Mouse (Mus musculus) lung, postnatal 4 days (tissue): ENCODE results near the gene BC051142.
"Not testable (repeated sequence)": the region's sequence is repeated elsewhere in the genome, so short reads cannot be mapped to it uniquely, and the experiment has no call there.

ENCODE experiments used
- DNase-seq, 2 experiments: peaks; one replicate each; pipeline ENCODE4 v3.0.0; 2021

Gene BC051142

GRCm38 (mm10) chr17:34399394-34399715, 735 bp downstream of the BC051142 start:
- DNase-seq = no peak

GRCm38 (mm10) chr17:34411117-34411516, 12.5 kb downstream of the BC051142 start:
- DNase-seq = peak; percentile 30 to 69

- no peak for DNase-seq
Observed at GRCm38 (mm10) chr17:34420014-34420413, 21.4 kb downstream of the BC051142 start.

GRCm38 (mm10) chr17:34427597-34427996, 29.0 kb downstream of the BC051142 start:
- no peak for DNase-seq

- DNase-seq = peak in 1 of 2 experiments; percentile 7
Observed at GRCm38 (mm10) chr17:34437120-34437519, 38.5 kb downstream of the BC051142 start.

GRCm38 (mm10) chr17:34437606-34438005, 39.0 kb downstream of the BC051142 start:
- DNase-seq = no peak

- DNase-seq = no peak
Observed at GRCm38 (mm10) chr17:34438588-34438987, 40.0 kb downstream of the BC051142 start.

- DNase-seq = no peak
Observed at GRCm38 (mm10) chr17:34439795-34440194, 41.2 kb downstream of the BC051142 start.

- no peak for DNase-seq
Observed at GRCm38 (mm10) chr17:34441990-34442389, 43.4 kb downstream of the BC051142 start.

- no peak for DNase-seq
Observed at GRCm38 (mm10) chr17:34448473-34449041, 49.9 kb downstream of the BC051142 start.

GRCm38 (mm10) chr17:34457668-34458067, 59.0 kb downstream of the BC051142 start:
- DNase-seq = no peak

GRCm38 (mm10) chr17:34459255-34459654, 60.6 kb downstream of the BC051142 start:
- DNase-seq = no peak

GRCm38 (mm10) chr17:34465906-34466305, 67.3 kb downstream of the BC051142 start:
- not testable (repeated sequence) for DNase-seq

- no peak for DNase-seq
Observed at GRCm38 (mm10) chr17:34470491-34470890, 71.9 kb downstream of the BC051142 start.

- DNase-seq = no peak
Observed at GRCm38 (mm10) chr17:34475060-34475459, 76.4 kb downstream of the BC051142 start.

- DNase-seq = no peak
Observed at GRCm38 (mm10) chr17:34476427-34476826, 77.8 kb downstream of the BC051142 start.

- not testable (repeated sequence) for DNase-seq
Observed at GRCm38 (mm10) chr17:34477238-34478013, 78.8 kb downstream of the BC051142 start, which contains the start of gene Btnl4. Gene Btnl4 (minus strand): TSS chr17:34477318.

- no peak for DNase-seq
Observed at GRCm38 (mm10) chr17:34492796-34493195, 94.2 kb downstream of the BC051142 start.

GRCm38 (mm10) chr17:34495156-34495555, 96.5 kb downstream of the BC051142 start:
- DNase-seq = not testable (repeated sequence)

- DNase-seq = no peak
Observed at GRCm38 (mm10) chr17:34496539-34496938, 97.9 kb downstream of the BC051142 start.

- DNase-seq = not testable (repeated sequence)
Observed at GRCm38 (mm10) chr17:34497319-34497718, 98.7 kb downstream of the BC051142 start.

GRCm38 (mm10) chr17:34497726-34498125, 99.1 kb downstream of the BC051142 start:
- not testable (repeated sequence) for DNase-seq

- no peak for DNase-seq
Observed at GRCm38 (mm10) chr17:34507591-34507990, 109.0 kb downstream of the BC051142 start.
